In the genomic region with DNA sequence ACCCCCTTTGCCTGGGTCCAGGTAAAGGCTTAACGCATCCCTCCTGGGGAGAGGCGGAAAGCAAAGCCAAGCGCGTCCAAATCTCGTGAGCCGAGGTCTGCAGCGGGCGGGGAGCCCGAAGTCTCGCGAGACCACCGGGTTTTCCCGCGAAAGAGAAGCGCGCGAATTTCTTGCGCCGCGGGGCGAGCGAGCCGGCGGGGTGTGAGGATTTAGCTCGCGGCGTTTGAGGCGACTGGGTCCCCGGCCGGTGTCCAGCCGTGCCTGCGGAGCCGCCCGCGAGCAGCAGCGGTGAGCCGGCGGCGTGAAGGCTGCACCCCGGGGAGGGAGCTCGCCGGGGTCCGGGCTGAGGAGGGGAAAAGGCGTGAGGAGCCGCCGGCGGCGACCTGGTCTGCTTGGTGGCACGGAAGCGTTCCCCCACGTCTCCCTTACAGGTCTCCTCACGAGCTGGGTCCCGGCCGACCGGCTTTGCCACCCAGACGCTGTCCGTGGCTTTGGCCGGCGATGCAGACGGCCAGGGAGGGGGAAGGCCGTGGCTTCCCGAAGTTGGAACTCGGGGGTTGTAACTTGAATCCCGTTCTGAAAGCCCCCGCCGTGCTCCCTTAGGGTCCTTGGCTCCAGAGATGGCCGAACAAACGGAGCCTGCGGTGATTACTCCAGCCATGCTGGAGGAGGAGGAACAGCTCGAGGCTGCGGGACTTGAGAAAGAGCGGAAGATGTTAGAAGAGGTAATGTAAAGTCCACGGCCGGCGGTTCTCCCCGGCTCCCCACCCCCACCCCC, we compare ENCODE assay signal across 8 mouse cellular contexts. TPM values are rescaled to one million over a fixed set of nuclear protein-coding genes. Genes with fewer than 3 reads are reported as not detected.
A peak's percentile ranks its signal among the peaks of the same experiment; 100 is the strongest.
DNase-seq lines count a peak whose midpoint lies in the region; ATAC-seq and TF ChIP-seq lines count a peak whose summit lies in the region.

A gene (plus strand): TSS at position 128 of the 778 bp plus-strand sequence.

- no peaks in the 10 kb centered on the region for H3K27me3 ChIP-seq in hindbrain, postnatal 0 days (ENCODE audit: insufficient read depth, low read length)

- no peaks in the 10 kb centered on the region for H3K4me1 ChIP-seq in hindbrain, postnatal 0 days (ENCODE audit: insufficient read depth, low read length)

- WGBS in hindbrain, postnatal 0 days: under 1% methylated on average over 76 of the region's 76 CpGs
- WGBS in macrophage (ENCODE audit: missing documents): 2% methylated on average over 62 of the region's 76 CpGs

- no peaks in the 10 kb centered on the region for H3K36me3 ChIP-seq in hindbrain, postnatal 0 days (ENCODE audit: insufficient read depth, low read length)
- H3K36me3 ChIP-seq in macrophage (ENCODE audit: inconsistent target): no peaks in the 10 kb centered on the region

- intact Hi-C loops in gastrocnemius, adult 2 months (cut with DNase I): no loop called here

- no peaks in the 10 kb centered on the region for H3K9me3 ChIP-seq in hindbrain, postnatal 0 days (ENCODE audit: low read length)

- ATAC-seq in hindbrain, postnatal 0 days: peak; percentile 93

- H3K79me2 ChIP-seq in macrophage (ENCODE audit: inconsistent target): peaks cover 26% of the 10 kb centered on the region

- DNase-seq in ZHBTc4 (ENCODE audit: low read depth, low spot score): peak; percentile 98
- peak; percentile 71 to 89 for DNase-seq in cerebellum, postnatal 4 days (ENCODE audit: low spot score in 2 of 2)
- DNase-seq in gastrocnemius, adult 2 months: peak; percentile 89
- DNase-seq in hindbrain, postnatal 0 days (ENCODE audit: low spot score): peak; percentile 95
- peak; percentile 73 to 76 for DNase-seq in left cerebral cortex, adult 18-20 months (ENCODE audit: low spot score in 2 of 2)
- peak; percentile 88 for DNase-seq in retina, postnatal 7 days (ENCODE audit: low read depth, low spot score)
- peak; percentile 69 to 75 for DNase-seq in urinary bladder, adult 18-20 months (ENCODE audit: low spot score in 2 of 2)

- H3K9ac ChIP-seq in hindbrain, postnatal 0 days (replicated peaks; ENCODE audit: low read length): peak within 1 kb of the TSS; percentile 78

- peak within 1 kb of the TSS; percentile 82 for H3K4me2 ChIP-seq in hindbrain, postnatal 0 days (ENCODE audit: low read depth, low read length)

- peak within 1 kb of the TSS; percentile 59 for H3K27ac ChIP-seq in gastrocnemius, adult 2 months
- H3K27ac ChIP-seq in hindbrain, postnatal 0 days: peak within 1 kb of the TSS; percentile 56; the same call in 1 of the 2 replicates
- H3K27ac ChIP-seq in macrophage: peak within 1 kb of the TSS; percentile 40

- H3K4me3 ChIP-seq in gastrocnemius, adult 2 months: peak within 1 kb of the TSS; percentile 91
- H3K4me3 ChIP-seq in hindbrain, postnatal 0 days (ENCODE audit: low read length): peak within 1 kb of the TSS; percentile 92
- H3K4me3 ChIP-seq in macrophage (ENCODE audit: inconsistent target): peak within 1 kb of the TSS; percentile 87

- no peak for TF ChIP-seq CTCF in gastrocnemius, adult 2 months (IDR thresholded peaks at IDR 0.05)
- TF ChIP-seq CTCF in hindbrain, postnatal 0 days (IDR thresholded peaks at IDR 0.05; ENCODE audit: low read depth): no peak

RNA-seq across cellular contexts. Expression of the gene that starts here (rescaled TPM):
- total RNA-seq in gastrocnemius, adult 2 months (2021): 1 to 10 TPM in 1 of 2 experiments, under 1 TPM in 1; 0.28 to 1.8 TPM
- 6.4 and 7.8 TPM in 2 replicates for total RNA-seq in hindbrain, postnatal 0 days (2014; rRNA removed)
- polyA plus RNA-seq in hindbrain, postnatal 0 days (2015; fragmentation: Nextera tagmentation; extraction: Ambion mirVana): 7.0 and 7.2 TPM in 2 replicates
- total RNA-seq in left cerebral cortex, adult 18-20 months (2021): 1 to 10 TPM; 2.5 to 3.7 TPM
- 10 to 100 TPM in 21 of 26 experiments, 1 to 10 TPM in 5; 3.6 to 29.0 (median 17.2) TPM for total RNA-seq in macrophage (2018; cell fraction: chromatin; rRNA removed)
- 1 to 10 TPM; 1.6 to 7.1 (median 4.0) TPM for total RNA-seq in macrophage (2018; cell fraction: cytosol; rRNA removed)
- total RNA-seq in macrophage (2018; cell fraction: nucleus; rRNA removed): 10 to 100 TPM in 9 of 26 experiments, 1 to 10 TPM in 17; 1.8 to 61.8 (median 7.9) TPM
- 1.5 to 14.6 TPM (median 10.4 TPM) in 3 replicates for polyA plus RNA-seq in macrophage (2018)

Comparison
In these comparisons a context has a peak if more than half of its experiments do, and no peak if none do; other contexts are left out.
1. Peak in every context shown above with its lines: DNase-seq, ATAC-seq, H3K4me3 ChIP-seq and H3K27ac ChIP-seq.